ENCODE assay signal across 8 mouse cellular contexts in genomic region chr7:122020273-122020666, GRCm38 (mm10). TPM values are rescaled to one million over a fixed set of nuclear protein-coding genes. Genes with fewer than 3 reads are reported as not detected.
A peak's percentile ranks its signal among the peaks of the same experiment; 100 is the strongest.
DNase-seq lines count a peak whose midpoint lies in the region; ATAC-seq and TF ChIP-seq lines count a peak whose summit lies in the region.

No protein-coding gene starts in this region.

- peaks cover 6% of the 10 kb centered on the region for H3K4me1 ChIP-seq in cerebellum, adult 2 months (ENCODE audit: control insufficient read depth, insufficient read depth, low read length)
- peaks cover 18% of the 10 kb centered on the region for H3K4me1 ChIP-seq in spleen, adult 2 months (ENCODE audit: control insufficient read depth, insufficient read depth, insufficient read length)
- H3K4me1 ChIP-seq in intestine, postnatal 0 days (replicated peaks; ENCODE audit: control insufficient read depth, insufficient read depth, low read length), result no peaks in the 10 kb centered on the region
- peaks cover 17% of the 10 kb centered on the region for H3K4me1 ChIP-seq in midbrain, embryonic 11.5 days (ENCODE audit: control insufficient read depth, insufficient read depth, low read length)

- no peak for TF ChIP-seq CTCF in cerebellum, adult 2 months (IDR thresholded peaks at IDR 0.05; ENCODE audit: borderline replicate concordance, insufficient read depth, low read depth, low read length)
- TF ChIP-seq CTCF in spleen, adult 2 months (IDR thresholded peaks at IDR 0.05; ENCODE audit: extremely low read depth, insufficient read depth, insufficient read length, insufficient replicate concordance), result no peak
- TF ChIP-seq CTCF in intestine, postnatal 0 days (IDR thresholded peaks at IDR 0.05; ENCODE audit: low read depth), result no peak

- H3K27ac ChIP-seq in cerebellum, adult 2 months (ENCODE audit: insufficient read depth, low read length), result 0 out of 2 replicates have a peak overlapping the region, but pooled peaks have one; percentile 83
- H3K27ac ChIP-seq in spleen, adult 2 months (ENCODE audit: insufficient read depth, low read length), result peak overlapping the region; percentile 96
- H3K27ac ChIP-seq in intestine, postnatal 0 days (ENCODE audit: low read depth, low read length), result peak overlapping the region; percentile 80; the same call in 1 of the 2 replicates
- H3K27ac ChIP-seq in midbrain, embryonic 11.5 days (ENCODE audit: low read depth, low read length), result peak overlapping the region; percentile 88; the same call in 1 of the 2 replicates

- H3K4me2 ChIP-seq in intestine, postnatal 0 days (replicated peaks; ENCODE audit: low read depth), result peak overlapping the region; percentile 86
- H3K4me2 ChIP-seq in midbrain, embryonic 11.5 days, result peak overlapping the region; percentile 52

- no peaks in the 10 kb centered on the region for H3K27me3 ChIP-seq in cerebellum, adult 2 months (ENCODE audit: control insufficient read depth, insufficient read depth, low read length)
- no peaks in the 10 kb centered on the region for H3K27me3 ChIP-seq in spleen, adult 2 months (ENCODE audit: control insufficient read depth, insufficient read depth, low read length)
- H3K27me3 ChIP-seq in intestine, postnatal 0 days (replicated peaks; ENCODE audit: control insufficient read depth, insufficient read depth, low read length), result no peaks in the 10 kb centered on the region
- no peaks in the 10 kb centered on the region for H3K27me3 ChIP-seq in midbrain, embryonic 11.5 days (ENCODE audit: control insufficient read depth, insufficient read depth, low read length)

- no peak for DNase-seq in cerebellum, adult 2 months
- DNase-seq in cerebellum, adult 11-12 months, result no peak
- no peak for DNase-seq in spleen, adult 2 months (ENCODE audit: low read depth in 1 of 2, low spot score in 2 of 2)
- DNase-seq in spleen, postnatal 36 days (ENCODE audit: low spot score in 2 of 2), result no peak
- DNase-seq in midbrain, embryonic 11.5 days (ENCODE audit: low spot score, missing footprints), result no peak
- no peak for DNase-seq in adrenal gland, adult 2 months
- DNase-seq in gastrocnemius, postnatal 14 days, result no peak

- intact Hi-C loops in gastrocnemius, postnatal 14 days (cut with DNase I; ENCODE audit: low total_unique reads), result no loop called here

- peak overlapping the region; percentile 64 for H3K9ac ChIP-seq in intestine, postnatal 0 days (ENCODE audit: low read depth, low read length)
- H3K9ac ChIP-seq in midbrain, embryonic 11.5 days (ENCODE audit: low read length), result peak overlapping the region; percentile 89

- peak overlapping the region; percentile 95 for H3K4me3 ChIP-seq in cerebellum, adult 2 months (replicated peaks; ENCODE audit: insufficient read depth, low read depth, low read length)
- H3K4me3 ChIP-seq in spleen, adult 2 months (ENCODE audit: extremely low read depth, insufficient read depth, insufficient read length), result peak overlapping the region; percentile 90
- H3K4me3 ChIP-seq in intestine, postnatal 0 days (ENCODE audit: low read depth, low read length), result peak overlapping the region; percentile 84
- peak overlapping the region; percentile 75 for H3K4me3 ChIP-seq in midbrain, embryonic 11.5 days (ENCODE audit: low read depth, low read length)

- H3K36me3 ChIP-seq in spleen, adult 2 months (ENCODE audit: control insufficient read depth, insufficient read depth, low read length), result peaks cover 1% of the 10 kb centered on the region; the same call in 1 of the 2 replicates
- H3K36me3 ChIP-seq in intestine, postnatal 0 days (ENCODE audit: control insufficient read depth, insufficient read depth), result no peaks in the 10 kb centered on the region
- H3K36me3 ChIP-seq in midbrain, embryonic 11.5 days (ENCODE audit: control insufficient read depth, insufficient read depth, low read length), result no peaks in the 10 kb centered on the region

- H3K9me3 ChIP-seq in intestine, postnatal 0 days (ENCODE audit: control insufficient read depth), result no peaks in the 10 kb centered on the region
- no peaks in the 10 kb centered on the region for H3K9me3 ChIP-seq in midbrain, embryonic 11.5 days (ENCODE audit: control insufficient read depth, low read length)

- no peak for ATAC-seq in intestine, postnatal 0 days
- ATAC-seq in midbrain, embryonic 11.5 days (ENCODE audit: low FRiP score), result peak; percentile 42

- TF ChIP-seq POLR2A in cerebellum, adult 2 months (IDR thresholded peaks at IDR 0.05; ENCODE audit: borderline replicate concordance, insufficient read depth, low read length), result no peak
- no peak for TF ChIP-seq POLR2A in spleen, adult 2 months (IDR thresholded peaks at IDR 0.05; ENCODE audit: low read depth, low read length)

- WGBS in cerebellum, adult 2 months, result 7% methylated on average over 6 of the region's 6 CpGs
- WGBS in spleen, adult 2 months, result 14% methylated on average over 6 of the region's 6 CpGs
- WGBS in intestine, postnatal 0 days, result 2% methylated on average over 6 of the region's 6 CpGs
- WGBS in midbrain, embryonic 11.5 days, result 3% methylated on average over 6 of the region's 6 CpGs

RNA-seq across cellular contexts. Expression of gene Gga2, which starts 0.8 kb away (rescaled TPM):
- polyA plus RNA-seq in cerebellum, adult 2 months (2012; rRNA removed), result 22.8 and 23.1 TPM in 2 replicates
- 88.1 and 148 TPM in 2 replicates for polyA plus RNA-seq in spleen, adult 2 months (2012; rRNA removed)
- 59.9 and 71.1 TPM in 2 replicates for polyA plus RNA-seq in intestine, postnatal 0 days (2015; fragmentation: Nextera tagmentation; extraction: Ambion mirVana)
- polyA plus RNA-seq in midbrain, embryonic 11.5 days (2014; fragmentation: Nextera tagmentation; extraction: Ambion mirVana), result 54.1 and 55.7 TPM in 2 replicates
- total RNA-seq in adrenal gland, adult 2 months (2021), result 10 to 100 TPM; 19.0 to 19.9 TPM
- 20.2 and 22.5 TPM in 2 replicates for polyA plus RNA-seq in adrenal gland, adult 2 months (2012; rRNA removed)
- total RNA-seq in gastrocnemius, postnatal 14 days (2021), result 10 to 100 TPM; 15.6 to 19.2 TPM

RNA-seq across cellular contexts. Expression of gene Cog7, which starts 38.8 kb away (rescaled TPM):
- 32.3 and 32.6 TPM in 2 replicates for polyA plus RNA-seq in cerebellum, adult 2 months (2012; rRNA removed)
- 9.9 and 11.8 TPM in 2 replicates for polyA plus RNA-seq in spleen, adult 2 months (2012; rRNA removed)
- 6.3 and 7.6 TPM in 2 replicates for polyA plus RNA-seq in intestine, postnatal 0 days (2015; fragmentation: Nextera tagmentation; extraction: Ambion mirVana)
- polyA plus RNA-seq in midbrain, embryonic 11.5 days (2014; fragmentation: Nextera tagmentation; extraction: Ambion mirVana), result 14.5 and 19.1 TPM in 2 replicates
- total RNA-seq in adrenal gland, adult 2 months (2021), result 10 to 100 TPM; 26.9 to 35.8 TPM
- 25.7 and 26.9 TPM in 2 replicates for polyA plus RNA-seq in adrenal gland, adult 2 months (2012; rRNA removed)
- total RNA-seq in gastrocnemius, postnatal 14 days (2021), result 1 to 10 TPM; 8.9 to 9.3 TPM

RNA-seq across cellular contexts. Expression of gene Ubfd1, which starts 46.7 kb away (rescaled TPM):
- polyA plus RNA-seq in cerebellum, adult 2 months (2012; rRNA removed), result 52.0 and 56.9 TPM in 2 replicates
- 15.4 and 16.2 TPM in 2 replicates for polyA plus RNA-seq in spleen, adult 2 months (2012; rRNA removed)
- 26.3 and 29.3 TPM in 2 replicates for polyA plus RNA-seq in intestine, postnatal 0 days (2015; fragmentation: Nextera tagmentation; extraction: Ambion mirVana)
- 94.1 and 94.6 TPM in 2 replicates for polyA plus RNA-seq in midbrain, embryonic 11.5 days (2014; fragmentation: Nextera tagmentation; extraction: Ambion mirVana)
- total RNA-seq in adrenal gland, adult 2 months (2021), result 10 to 100 TPM; 48.3 to 56.8 TPM
- polyA plus RNA-seq in adrenal gland, adult 2 months (2012; rRNA removed), result 22.1 and 24.5 TPM in 2 replicates
- 10 to 100 TPM; 25.5 to 25.7 TPM for total RNA-seq in gastrocnemius, postnatal 14 days (2021)

RNA-seq across cellular contexts. Expression of gene Ears2, which starts 46.8 kb away (rescaled TPM):
- polyA plus RNA-seq in cerebellum, adult 2 months (2012; rRNA removed), result 4.8 and 6.2 TPM in 2 replicates
- 7.9 and 10.4 TPM in 2 replicates for polyA plus RNA-seq in spleen, adult 2 months (2012; rRNA removed)
- polyA plus RNA-seq in intestine, postnatal 0 days (2015; fragmentation: Nextera tagmentation; extraction: Ambion mirVana), result 7.1 and 8.0 TPM in 2 replicates
- polyA plus RNA-seq in midbrain, embryonic 11.5 days (2014; fragmentation: Nextera tagmentation; extraction: Ambion mirVana), result 13.4 and 16.3 TPM in 2 replicates
- 10 to 100 TPM; 16.6 to 18.2 TPM for total RNA-seq in adrenal gland, adult 2 months (2021)
- polyA plus RNA-seq in adrenal gland, adult 2 months (2012; rRNA removed), result 18.2 and 23.8 TPM in 2 replicates
- total RNA-seq in gastrocnemius, postnatal 14 days (2021), result 1 to 10 TPM; 8.3 to 9.6 TPM
